Mouse (Mus musculus) cerebellum, adult 2 months (tissue): Measurements from ENCODE around the gene Dlgap1.

ENCODE experiments used
- CTCF ChIP-seq: fragments of 200-500 bp; IDR thresholded peaks from 2 replicates; pipeline ENCODE4 v1.5.1; 2011; ENCODE audit warnings: low read depth, mild to moderate bottlenecking, control low read depth, low read length, moderate library complexity, borderline replicate concordance; ENCODE audit not compliant: insufficient read depth
- POLR2A ChIP-seq: fragments of 200-500 bp; IDR thresholded peaks from 2 replicates; pipeline ENCODE4 v1.6.1; 2011; ENCODE audit warnings: low read length, control low read depth, borderline replicate concordance; ENCODE audit not compliant: insufficient read depth

GRCm38 (mm10) chr17:70347403-70347802 is 378.5 kb downstream of the Dlgap1 start:
- TF ChIP-seq CTCF (no peak), POLR2A (no peak)
